Mouse (Mus musculus) kidney, adult 11 months (tissue): Measurements from ENCODE around the gene Adcy6.

Experiments
- DNase-seq: peaks from one replicate; pipeline ENCODE4 v3.0.0; 2022

Gene Adcy6

DNA sequence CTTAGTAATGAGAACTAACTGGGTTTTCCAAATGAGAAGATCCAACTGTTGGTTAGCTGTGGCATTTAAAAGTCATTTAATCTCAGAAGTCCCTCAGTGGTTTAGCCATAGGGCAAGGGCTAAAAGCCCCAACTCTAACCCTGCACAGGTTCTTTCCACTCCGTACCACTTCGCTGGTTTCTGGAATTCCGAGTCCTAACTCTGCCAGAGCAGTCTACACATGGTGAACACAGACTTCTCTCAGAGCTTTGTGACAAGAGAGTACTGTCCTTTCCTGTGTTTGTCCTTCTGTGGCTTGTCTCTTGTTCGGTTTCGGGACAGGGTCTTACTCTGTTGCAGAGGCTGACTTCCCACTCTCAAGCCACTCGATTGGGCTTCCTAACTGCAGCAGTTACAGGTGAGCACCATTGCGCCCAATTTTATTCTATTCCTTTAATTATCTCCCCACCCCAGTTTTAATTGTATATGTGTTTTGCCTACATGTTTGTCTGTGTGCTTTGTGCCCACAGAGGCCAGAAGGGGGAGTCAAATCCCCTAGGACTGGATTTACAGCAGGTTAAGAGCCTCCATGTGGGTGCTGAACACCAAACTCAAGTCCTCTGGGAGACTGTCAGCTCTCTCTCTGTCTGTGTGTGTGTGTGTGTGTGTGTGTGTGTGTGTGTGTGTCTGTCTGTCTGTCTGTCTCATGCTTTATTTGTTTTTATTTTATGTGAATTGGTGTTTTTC lies 16.8 kb upstream of the Adcy6 start:
- peak; percentile 38 for DNase-seq

DNA sequence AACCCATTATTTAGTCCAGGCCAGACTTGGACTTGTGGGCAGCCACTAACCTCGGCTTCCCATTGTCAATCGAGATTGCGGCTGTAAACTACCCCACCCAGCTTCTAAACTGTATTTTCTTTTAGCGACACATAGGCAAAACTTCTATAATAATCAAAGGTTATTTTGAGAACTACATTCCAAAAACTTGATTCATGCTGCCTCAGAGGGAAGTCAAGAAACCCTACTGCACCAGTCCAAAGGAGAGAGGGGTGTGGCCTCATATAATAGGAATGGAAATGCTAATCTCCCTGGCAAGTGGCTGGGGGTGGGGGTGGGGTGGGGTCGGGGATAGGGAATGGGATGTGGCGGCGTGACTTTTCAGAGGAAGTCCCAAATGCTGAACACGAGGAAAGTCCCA lies 16.2 kb upstream of the Adcy6 start:
- DNase-seq = no peak

DNA sequence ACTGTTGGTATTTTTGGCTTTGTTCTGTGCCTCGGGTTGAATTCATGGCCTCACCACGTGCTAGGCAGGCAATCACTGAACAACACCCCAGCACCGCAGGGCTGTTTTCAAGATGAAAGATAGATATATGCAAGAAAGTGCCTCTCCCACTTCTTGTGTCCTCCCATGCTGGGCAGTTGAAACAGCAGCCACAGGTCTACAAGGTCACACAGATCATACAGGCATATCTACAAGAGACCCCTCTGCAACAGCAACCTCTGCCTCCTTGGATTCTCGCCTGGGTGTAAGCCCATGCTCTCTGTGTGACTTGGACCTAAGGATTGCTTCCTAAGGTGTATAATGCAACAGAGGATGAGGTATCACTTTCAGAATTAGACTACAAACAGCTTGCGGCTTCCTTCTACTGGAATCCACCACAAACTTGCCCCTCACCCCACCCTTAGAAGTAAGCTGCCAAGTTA lies 13.5 kb upstream of the Adcy6 start:
- no peak for DNase-seq

DNA sequence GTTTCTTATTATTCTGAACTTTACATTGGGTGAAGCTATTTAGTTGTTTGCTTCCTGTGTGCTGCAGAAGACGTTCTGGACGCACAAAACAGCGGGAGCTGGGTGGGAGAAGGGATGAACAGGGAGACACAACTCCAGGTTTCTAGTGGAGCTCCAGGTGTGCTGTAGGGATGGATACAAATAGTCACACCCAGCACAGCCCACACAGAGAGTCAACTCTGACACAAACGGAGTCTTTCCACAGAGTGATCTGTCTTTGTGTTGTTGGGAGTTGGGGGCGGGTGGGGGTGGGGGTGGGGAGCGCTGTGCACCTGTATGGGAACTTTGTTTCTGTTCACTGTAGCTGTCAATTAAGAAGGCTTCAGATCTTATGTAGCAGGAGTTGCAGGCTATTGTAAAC lies 12.8 kb upstream of the Adcy6 start:
- no peak for DNase-seq

DNA sequence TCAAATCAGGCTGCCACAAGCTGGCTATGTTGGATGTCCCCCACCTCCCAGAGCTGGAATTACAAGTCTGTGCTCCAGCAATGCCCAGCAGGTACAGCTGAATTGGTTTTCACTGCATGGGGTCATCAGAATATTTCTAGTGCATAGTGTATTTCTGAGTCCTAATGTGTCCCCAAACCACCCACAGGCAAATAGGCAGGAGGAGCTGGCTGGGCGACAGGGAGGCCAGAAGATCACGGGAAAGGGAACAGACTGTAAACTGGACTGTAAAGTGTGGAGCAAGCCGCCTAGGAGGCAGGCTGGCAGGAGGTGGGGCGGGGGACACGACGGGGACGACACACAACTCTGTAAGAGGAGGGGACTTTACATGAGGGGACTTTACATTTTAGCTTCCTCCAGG lies 12.3 kb upstream of the Adcy6 start:
- DNase-seq = peak; percentile 63

DNA sequence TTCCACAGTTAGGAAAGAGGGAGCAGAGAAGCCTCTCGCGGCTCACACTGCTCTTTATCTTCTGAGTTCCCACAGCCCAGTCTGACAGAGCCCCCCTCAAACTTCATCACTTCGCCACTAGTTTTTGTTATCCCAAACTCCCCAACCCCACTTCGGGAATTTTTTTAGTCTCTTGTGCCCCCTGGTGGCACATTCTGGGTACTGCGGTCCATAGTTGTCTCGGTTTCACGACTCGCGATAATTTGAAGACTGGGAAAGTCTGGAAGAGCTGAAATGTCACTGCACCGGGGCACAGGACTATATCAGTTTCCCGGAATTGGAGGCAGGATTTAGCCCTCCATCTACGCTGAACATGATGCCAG lies 7.3 kb upstream of the Adcy6 start:
- DNase-seq = peak; percentile 60

DNA sequence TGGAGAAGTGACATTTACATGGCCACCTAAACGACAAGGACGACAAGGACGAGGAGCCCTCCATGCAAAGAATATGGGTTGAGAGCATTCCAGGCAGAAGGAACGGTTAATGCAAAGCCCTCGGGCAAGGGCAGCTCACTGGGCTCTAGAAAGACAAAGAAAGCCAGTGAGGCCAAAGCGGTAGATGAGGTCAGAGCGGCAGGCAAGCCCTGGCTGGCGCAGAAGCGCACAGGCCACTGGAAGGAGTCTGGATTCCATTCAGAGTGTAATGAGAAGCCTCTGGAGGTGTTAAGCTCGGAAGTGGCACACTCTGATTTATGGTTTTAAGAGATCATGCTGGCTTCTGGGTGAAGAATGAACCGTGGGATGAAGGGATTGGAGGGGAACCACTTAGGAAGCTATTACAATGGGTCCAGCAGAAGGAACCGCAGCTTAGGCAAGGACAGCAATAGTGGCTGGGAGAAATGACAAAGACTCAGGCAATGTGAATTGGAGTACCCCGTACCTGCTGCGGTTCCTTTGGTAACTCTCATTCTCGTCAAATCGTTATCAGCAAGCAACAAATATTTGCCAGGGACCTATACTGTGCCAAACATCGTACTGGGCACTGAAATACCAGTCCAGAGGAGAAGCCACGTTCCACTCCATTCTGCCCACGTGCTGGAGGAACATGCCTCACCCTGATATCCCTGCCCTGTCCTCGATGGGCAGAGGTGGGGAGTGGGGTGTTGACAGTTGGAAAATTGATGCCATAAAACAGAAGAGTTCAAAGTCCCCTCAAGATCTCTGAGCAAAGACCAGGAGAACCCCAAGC lies 6.7 kb upstream of the Adcy6 start:
- peak; percentile 68 for DNase-seq

DNA sequence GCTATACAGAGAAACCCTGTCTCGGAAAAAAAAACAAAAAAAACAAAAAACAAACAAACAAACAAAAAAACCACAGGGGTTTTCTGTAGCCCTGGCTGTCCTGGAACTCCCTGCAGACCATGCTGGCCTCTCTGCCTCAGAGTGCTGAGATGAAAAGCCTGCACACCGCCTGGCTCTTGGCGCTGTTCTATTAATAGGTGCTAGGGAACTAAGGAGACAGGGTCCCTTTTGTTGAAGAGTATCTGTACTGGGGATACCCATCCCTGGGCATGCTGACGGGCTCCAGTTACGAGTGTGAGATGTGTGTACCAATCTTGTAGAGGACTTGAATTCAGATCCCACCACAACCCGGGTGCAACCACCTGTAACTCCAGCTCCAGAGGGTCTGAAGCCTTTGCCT lies 5.9 kb upstream of the Adcy6 start:
- no peak for DNase-seq

DNA sequence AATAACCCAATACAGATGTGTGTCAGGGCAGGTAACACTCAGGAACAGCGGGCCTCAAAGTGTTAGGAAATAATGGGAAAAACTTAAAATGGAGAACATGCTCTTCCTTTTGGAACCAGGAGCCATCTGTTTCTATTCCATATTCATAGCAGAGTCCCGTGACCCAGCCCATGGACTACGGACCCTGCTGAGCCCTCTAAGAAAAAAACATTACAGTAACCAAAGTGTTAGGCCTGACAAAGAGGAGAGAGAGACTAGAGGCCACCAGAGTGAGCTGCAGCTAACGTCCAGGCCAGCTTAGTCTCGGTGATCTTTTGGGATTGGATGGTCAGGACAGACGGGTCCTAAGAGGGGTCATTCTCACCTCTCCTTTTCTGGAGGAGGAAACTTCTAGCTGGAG lies 5.1 kb upstream of the Adcy6 start:
- peak; percentile 61 for DNase-seq

DNA sequence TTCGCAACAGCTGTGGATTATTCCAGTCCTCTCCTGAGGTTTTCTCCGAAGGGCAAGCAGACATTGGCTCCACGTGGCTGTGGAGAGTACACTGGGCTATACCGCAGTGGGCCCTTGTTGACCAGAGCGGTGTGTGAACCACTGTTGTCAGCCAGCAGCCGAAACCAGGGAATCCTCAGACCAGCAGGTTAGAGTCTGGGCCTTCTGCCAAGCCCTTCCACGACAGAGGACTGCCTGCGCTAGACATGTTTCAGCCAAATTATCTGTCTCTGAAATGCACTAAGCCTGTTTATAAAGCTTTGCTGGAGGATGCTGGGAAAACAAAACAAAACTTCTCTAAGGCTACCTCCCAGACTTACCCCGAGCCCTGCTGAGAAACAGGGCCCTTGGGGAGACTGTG lies 4.7 kb upstream of the Adcy6 start:
- DNase-seq = peak; percentile 59

DNA sequence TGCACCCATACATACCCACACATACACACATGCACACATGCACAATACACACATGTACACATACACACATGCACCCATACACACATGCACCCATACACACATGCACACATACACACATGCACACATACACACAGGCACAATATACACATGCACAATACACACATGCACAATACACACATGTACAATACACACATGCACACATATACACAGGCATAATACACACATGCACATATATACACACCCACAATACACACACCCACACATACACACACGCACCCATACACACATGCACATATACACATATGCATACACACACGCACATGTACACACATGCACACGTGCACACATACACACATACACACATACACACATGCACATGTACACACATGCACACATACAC lies 2.4 kb upstream of the Adcy6 start:
- no peak for DNase-seq

DNA sequence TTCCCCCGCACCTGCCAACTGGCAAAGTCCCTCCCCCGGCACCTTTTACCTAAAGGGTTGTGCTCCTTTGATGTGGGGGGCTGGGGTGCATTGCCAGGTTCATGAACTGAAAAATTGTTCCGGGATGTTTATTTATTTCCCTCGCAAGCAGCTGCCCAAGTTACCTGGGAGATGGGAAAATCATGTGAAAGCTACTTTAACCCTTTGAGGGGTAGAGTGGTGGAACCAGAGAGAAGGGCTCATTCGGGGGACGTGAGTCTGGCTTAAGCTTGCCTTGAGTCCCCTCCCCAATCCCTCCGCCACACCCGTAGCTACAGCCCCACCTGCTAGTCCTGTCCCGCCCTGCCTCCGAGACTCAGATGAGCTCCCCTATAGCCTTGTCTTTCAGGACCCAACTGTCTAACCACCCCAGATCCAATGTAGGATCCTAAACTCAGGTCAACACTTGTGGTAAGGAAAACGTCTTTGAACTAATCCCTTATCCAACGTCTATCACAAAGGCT lies 306 bp upstream of the Adcy6 start:
- DNase-seq = no peak

DNA sequence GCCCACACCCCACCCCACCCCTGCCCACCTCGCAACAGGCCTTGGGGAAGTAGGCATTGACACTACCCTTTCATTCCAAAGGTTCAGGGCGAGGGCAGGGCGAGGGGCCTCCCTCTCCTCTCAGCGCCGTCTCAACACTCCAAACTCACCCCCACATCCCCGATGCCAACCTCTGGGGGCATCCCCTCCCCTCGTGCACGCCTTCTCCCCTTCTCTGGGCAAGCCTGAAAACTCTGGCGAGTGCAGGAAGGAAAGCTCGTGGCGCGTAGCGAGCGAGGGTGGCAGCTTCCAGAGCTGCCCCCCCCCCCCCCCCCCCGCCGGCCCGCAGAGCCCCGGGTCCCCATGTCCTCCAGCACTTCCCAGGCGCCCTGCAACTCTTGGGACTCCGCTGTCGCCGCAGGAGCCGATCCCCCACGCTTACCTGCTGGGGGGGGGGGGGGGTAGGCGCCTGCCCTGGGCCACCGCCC lies 1.1 kb downstream of the Adcy6 start:
- DNase-seq = peak; percentile 43

DNA sequence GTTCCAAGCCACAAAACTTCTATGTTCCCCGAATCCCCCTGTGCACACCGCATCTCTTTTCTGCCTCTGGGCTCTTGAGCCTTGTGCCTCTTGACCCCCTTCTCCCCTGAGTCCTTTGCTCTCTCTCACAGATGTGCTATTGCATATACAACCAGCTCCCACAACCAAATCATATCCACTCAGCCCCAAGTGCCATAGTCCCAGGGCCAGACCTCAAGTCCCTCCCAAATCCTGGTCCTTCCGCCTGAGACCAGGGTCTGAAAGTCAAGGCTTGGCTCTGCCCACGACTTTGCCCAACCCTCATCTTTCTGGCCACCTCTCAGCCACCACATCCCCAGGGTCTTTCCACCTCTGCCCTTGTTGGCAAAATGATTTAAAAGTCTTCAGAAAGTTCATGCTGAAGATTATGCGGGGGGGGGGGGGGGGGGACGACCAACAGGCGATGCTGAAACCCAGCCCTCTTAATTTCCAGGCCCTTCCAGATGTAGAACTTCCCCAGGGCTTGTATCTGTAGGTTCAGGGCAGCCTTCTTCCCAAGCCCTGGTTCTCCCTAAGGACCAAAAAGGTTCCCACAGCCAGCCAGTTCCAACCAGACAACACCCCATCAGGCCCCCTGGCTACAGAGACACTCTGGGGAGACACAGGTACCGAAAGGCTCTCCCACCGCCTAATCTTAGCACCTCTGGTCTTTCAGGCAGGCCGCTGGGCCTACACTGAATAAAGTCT lies 1.7 kb downstream of the Adcy6 start:
- DNase-seq = peak; percentile 42

DNA sequence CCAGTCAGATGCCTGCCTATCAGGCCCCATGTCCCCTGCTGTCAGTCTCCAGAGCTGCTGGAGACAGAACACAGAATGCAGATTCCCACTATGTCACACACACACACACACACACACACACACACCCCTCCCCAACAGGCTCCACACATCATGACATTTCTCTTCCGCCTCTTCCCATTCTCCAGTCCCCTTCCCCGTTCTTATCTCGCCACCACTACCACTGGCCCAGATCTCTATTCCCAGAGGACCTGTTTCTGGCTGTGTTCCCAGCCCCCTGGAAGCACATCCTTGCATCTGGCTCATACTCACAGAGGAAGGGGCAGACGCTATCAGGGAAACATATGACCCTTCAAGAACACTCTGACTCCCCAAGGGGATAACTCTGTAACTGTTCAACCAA lies 2.3 kb downstream of the Adcy6 start:
- DNase-seq = peak; percentile 70

DNA sequence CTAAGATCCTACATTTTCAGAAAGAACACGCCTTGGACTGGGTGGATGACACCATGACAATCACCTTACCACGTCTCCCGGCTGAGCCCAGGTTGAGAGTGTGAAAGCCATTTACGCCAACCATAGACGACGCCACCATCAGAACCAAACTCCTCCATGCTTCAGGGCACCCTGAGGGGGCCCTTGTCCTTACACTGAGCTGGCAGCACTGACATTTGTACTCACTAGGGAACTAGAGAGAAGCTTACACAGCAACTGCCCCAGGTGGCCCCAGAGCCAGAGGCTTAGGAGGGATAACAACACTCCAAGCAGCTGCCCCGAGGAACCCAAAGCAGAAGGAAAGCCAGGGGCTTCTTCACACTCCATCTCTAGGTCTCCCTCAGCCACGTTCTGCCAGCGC lies 3.1 kb downstream of the Adcy6 start:
- DNase-seq = no peak

DNA sequence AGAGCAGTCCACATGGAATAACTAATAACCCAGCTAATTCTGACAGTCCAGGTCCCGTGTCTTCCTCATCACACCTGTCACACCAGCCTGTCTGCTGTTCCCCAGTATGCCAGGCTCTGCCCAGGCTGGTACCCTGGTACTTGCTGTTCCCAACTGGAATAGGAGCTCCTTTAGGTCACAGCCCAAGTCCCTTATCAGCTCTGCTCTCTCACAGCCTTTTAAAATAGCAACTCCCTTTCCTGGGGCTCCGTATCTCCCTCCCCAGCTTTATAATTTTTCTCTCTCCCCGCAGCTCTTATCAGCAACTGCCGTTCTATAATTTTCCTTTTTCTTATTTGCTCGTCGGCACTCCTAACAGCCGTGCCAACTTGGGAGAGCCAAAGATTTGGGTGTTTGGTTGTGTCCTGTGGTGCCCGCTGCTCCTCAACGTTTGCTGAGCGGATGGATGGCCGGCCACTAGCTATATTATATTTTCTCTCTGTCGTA lies 3.8 kb downstream of the Adcy6 start:
- no peak for DNase-seq

DNA sequence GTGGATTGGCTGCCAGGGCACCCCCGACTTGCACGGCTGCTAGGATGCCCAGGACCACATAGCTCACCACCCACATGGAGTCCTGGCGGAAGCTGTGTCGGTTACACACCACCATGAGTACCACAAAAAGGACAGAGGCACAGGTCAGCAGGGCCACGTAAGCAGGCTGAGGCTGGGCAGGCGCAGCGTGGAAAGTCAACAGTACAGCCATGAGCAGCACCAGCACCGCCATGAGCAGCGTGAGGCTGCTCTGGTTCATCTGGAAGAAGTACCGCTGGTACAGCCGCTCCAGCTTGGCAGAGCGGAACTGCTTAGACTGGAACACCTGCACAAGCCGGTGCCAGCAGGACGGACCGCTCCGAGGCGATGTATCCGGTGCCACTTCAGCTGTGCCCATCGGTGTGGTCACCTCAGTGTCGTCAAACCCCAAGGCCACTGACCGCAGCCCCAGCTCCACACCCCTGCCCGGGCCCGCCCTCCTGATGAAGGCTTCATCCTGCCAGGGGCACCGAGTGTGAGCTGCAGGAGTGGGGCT lies 5.8 kb downstream of the Adcy6 start:
- DNase-seq = peak; percentile 48

DNA sequence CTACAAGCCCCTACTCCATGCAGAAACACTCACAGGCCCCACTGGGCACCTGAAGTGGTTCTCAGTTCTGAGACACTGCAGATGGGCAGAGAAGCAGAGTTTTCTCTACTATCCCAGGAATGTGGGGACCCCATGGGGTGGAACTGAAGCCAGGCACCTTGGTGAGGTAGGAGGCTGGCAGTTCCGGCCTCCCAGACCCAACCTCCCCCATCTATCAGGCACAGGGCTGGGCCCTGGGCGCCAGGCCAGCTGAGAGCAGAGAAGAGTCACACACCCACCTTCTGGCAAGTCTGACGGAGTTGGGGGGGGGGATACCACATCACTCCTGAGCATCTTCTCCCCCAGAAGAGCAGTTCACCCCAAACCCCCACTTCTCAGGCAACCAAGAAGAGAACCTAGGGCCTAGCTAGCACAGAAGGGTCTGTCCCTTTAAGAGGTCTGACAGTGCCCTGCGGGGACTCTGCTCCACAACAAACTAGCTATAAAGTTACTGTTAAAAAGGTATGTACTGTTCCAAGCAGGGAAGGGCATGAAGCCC lies 6.9 kb downstream of the Adcy6 start:
- peak; percentile 61 for DNase-seq

DNA sequence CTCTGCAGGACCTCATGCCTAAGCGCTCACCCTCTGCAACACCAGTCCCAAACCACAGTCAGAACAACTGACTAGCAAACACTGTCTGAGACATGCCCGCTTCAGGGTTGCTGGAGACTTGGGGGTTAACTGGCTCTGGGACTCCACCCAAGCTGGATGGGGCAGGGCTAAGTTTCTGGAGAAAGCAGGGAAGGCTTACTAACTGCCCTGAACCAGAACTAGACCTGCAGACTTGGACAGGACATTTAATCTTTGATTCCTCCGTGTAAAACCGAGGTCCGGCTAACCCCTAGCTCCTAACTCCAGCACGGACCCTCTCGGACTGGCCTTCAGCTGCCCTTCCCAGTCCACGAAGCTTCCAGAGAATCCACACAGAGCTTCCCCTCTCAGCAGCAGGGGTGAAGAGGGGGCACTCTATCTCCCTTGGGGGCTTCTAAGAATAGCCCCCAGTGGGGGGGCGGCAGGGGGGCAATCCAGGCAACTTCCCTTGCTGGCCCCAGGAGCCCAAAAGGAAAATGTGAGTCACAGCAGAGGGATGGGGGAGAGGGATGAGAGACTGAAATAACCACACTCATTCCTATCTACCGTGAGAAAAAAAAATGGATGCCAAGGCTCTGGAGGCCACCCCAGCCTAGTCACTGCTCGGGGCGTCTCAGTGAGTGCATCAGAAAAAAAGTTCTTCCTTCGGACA lies 7.5 kb downstream of the Adcy6 start:
- DNase-seq = peak; percentile 53

DNA sequence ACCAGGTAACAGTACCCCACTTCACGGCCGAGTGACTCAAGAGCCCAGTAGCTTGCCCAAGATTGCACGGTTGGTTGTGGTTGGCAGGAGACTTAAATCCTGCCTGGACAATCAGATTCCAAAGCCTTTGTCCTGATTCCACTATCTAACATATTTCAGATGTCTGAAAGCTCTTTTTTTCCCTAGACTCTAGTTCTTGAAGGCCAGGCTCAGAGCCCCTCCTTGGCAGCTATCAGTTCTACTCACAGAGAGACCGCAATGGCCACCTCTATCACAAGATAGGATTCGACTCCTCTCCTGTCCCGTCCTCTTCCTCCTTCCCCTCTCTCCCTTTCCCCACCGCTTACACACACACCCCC lies 8.1 kb downstream of the Adcy6 start:
- DNase-seq = no peak

DNA sequence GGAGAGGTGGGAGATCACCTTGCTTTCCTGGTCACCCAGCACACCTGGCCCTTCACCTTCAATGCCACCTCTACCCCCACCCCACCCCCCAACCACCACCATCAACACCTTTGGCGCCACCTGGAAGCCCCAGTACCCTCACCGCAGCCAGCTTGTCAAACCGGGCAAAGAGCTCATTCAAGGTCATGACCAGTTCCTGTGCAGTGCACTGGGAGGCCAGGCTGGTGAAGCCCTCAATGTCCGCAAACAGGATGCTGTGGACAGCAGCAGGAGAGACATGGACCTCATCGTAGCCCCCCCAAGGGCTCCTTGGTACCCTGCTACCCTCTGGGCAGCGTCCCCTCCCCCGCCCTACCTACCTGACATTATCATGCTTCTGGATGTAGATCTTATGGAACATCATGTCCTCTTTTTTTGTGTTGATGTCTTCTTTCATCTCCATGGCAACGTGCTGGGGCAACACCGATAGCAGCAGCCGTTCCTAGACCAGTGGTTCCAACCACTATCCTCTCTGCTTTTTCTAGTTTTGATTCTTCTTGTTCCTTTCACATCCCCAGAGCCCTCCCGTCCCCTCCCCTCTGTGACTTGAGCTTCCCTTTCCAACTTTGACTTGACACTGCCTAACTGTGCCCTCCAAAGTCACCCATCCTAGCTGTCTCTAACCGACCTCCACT lies 9.7 kb downstream of the Adcy6 start:
- no peak for DNase-seq
